Mouse (Mus musculus) olfactory bulb, adult 2 months (tissue): Measurements from ENCODE around the gene Prkag2.

Experiments
- CTCF ChIP-seq: fragments of 200-500 bp; IDR thresholded peaks from 2 replicates; pipeline ENCODE4 v1.5.1; 2012; ENCODE audit warnings: low read depth, mild to moderate bottlenecking, low read length, moderate library complexity; ENCODE audit not compliant: insufficient read depth
- POLR2A ChIP-seq: fragments of 200-500 bp; IDR thresholded peaks from 2 replicates; pipeline ENCODE4 v1.6.1; 2012; ENCODE audit warnings: mild to moderate bottlenecking, low read depth, low read length, moderate library complexity; ENCODE audit not compliant: insufficient read depth

- TF ChIP-seq POLR2A (no peak), CTCF (no peak)
Measured at GRCm38 (mm10) chr5:25100157-25100515, 306 bp downstream of the Prkag2 start.
